Mouse (Mus musculus): Measurements from ENCODE around the gene Rgs6.

DNA sequence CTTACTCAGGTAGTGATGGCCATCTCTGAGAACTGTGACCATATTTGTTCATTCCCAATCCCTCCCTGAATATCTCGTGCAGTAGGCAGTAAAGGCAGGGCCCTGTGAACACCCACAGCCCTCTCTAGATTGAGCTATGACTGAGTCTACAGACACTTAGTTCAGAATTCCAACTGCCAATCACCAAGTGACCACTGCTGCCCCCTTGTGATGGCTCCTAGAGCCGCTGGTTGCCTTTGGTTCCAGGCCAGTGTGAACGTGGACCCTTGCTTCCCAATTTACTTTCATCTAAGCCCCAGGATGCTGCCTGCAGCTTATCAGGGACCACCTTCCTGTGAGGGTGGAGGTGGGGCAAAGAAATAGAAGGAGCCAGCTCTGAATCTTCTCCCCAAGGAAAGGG lies 438.9 kb downstream of the Rgs6 start:
- TF ChIP-seq CTCF (conservative IDR thresholded peaks at IDR 0.05 in 1 of 2, IDR thresholded peaks at IDR 0.05 in 1 of 2; ENCODE audit: low read depth in 2 of 2, low read length in 2 of 2), result peak; percentile 31 to 56; a peak in 3 of 4 replicates
- TF ChIP-seq NELFE (IDR thresholded peaks at IDR 0.05; ENCODE audit: low read depth, low read length), result no peak
- no peak for TF ChIP-seq POLR2A (IDR thresholded peaks at IDR 0.05; ENCODE audit: low read depth, low read length)
- TF ChIP-seq EP300 (IDR thresholded peaks at IDR 0.05; ENCODE audit: low read length), result no peak
- no peak for TF ChIP-seq ELF1 (IDR thresholded peaks at IDR 0.05; ENCODE audit: low read depth, low read length)
- TF ChIP-seq NRF1 (IDR thresholded peaks at IDR 0.05; ENCODE audit: low read depth, low read length), result no peak
- TF ChIP-seq MAFK (IDR thresholded peaks at IDR 0.05; ENCODE audit: insufficient replicate concordance, low read length), result no peak
- TF ChIP-seq MAX (IDR thresholded peaks at IDR 0.05; ENCODE audit: low read length), result no peak
